Mouse (Mus musculus) layer of hippocampus, adult 8-10 months (tissue): Measurements from ENCODE around the gene Aldh3b2. TPM values are rescaled to one million over a fixed set of nuclear protein-coding genes. Genes with fewer than 3 reads are reported as not detected.

Source experiments
- DNase-seq, 2 experiments: peaks; one replicate each; pipeline ENCODE4 v3.0.0; 2022; ENCODE audit warnings: low spot score in 2 of 2
- total RNA-seq, 4 experiments: library from RNA; stranded (reverse); gene quantifications; 2 replicates each; pipeline ENCODE4 v1.2.4; 2022

Aldh3b2 gene
- total RNA-seq = 1 to 10 TPM in 2 of 4 experiments, under 1 TPM in 2; 0.47 to 1.3 (median 0.90) TPM

GRCm38 (mm10) chr19:3972229-3972628, at the start of gene Aldh3b2:
Gene Aldh3b2 (plus strand): TSS chr19:3972328.
- no peak for DNase-seq

- no peak for DNase-seq
Measured at GRCm38 (mm10) chr19:3922661-3923371, 49.3 kb upstream of the Aldh3b2 start.

GRCm38 (mm10) chr19:3923586-3923985, 48.5 kb upstream of the Aldh3b2 start:
- DNase-seq = no peak

DNA sequence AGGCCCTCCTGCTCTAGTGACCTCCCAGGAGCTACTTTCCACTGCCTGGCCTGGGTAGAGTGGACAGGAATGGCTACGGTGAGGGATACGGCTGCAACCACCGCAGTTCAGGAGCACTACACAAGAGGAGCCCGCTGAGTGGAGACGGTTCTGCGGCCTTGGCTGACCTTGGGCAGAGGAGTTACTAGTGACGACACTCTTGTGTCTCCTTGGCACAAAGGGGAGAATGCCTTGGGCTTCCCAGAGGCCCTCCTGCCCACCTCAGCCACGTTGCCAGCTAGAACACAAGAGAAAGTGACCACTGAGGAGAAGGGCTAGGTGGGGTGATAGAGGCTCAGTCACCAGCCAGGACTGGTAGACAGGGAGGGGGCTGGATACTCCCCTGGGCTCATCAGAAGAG, 47.9 kb upstream of the Aldh3b2 start:
- DNase-seq = no peak

GRCm38 (mm10) chr19:3924868-3925267, 47.3 kb upstream of the Aldh3b2 start:
- DNase-seq = no peak

DNA sequence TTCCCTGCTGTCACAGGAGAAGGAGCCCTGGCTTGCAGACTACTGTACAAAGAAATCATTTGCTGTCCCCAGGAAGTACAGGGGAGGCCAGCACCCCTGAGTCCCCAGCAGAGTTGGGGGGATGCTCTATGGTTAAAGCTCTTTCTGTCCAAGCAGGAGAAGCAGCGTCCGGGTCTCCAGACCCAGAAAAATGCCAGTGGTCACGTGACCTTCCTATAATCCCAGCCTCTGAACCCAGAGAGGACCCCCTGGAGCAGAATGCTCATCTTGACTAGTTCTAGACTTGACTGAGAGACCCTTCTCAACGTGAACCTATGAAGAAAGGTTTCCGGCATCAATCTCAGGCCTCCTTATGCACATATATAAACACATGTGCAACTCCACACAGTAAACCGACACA, 46.3 kb upstream of the Aldh3b2 start:
- DNase-seq = no peak

GRCm38 (mm10) chr19:3926279-3926678, 45.8 kb upstream of the Aldh3b2 start:
- no peak for DNase-seq

DNA sequence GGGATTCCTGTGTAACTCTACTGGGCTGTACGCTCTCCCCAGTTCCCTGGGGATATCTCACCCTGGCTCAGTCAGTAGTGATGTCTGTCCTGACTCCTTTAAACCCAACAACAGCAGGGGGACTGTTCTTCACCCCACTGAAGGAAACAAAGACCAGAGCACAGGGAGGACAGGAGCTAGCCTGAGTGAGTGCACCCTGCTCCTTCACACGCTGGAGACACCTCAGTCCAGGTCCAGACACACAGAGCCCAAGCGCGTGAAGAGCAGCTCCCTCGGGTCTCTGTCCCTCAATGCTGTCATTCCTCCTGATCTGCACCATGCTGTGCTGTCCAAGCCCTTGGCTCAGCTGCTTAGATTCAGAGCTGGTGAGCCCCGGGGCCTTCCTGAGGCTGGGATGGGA, 45.4 kb upstream of the Aldh3b2 start:
- DNase-seq = no peak

DNA sequence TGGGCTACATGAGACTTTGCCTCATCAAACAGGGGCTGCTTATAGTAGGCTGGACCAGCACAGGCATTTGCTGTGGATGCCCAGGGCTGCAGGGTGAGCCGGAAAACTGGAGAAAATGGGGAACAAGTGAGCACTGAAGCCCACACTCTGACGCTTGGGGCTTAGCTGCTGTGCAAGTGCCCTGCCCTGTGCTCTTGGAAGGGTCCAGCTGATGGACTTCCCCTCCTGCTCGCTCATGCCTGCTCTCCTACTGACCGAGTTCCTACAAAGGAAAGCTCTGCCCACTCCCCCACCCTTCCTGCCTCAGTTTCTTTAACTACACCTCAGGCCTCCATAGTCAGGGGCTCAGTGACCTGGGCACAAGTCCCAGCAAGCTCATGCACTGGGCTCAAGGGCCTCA, 44.1 kb upstream of the Aldh3b2 start:
- no peak for DNase-seq

DNA sequence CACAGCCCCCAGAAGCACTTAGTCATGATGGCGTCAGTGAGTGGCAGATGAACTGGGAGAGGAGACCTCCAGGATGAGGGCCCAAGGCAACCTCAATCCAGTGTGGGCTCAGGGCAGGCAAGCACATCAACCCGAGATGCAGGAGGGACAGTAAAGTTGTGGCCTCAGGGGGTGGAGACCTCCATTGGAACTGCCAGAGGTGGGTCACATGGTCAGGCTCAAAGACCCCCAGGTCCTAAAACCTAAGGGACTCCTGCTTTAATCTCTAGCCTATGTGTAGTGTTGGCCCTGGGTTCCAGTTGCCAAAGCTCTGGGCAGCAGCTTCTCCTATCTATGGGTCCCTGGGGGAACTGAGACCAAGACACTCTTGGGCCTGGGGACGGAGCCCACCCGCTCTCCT, 43.3 kb upstream of the Aldh3b2 start:
- DNase-seq = no peak

GRCm38 (mm10) chr19:3929211-3929941, 42.8 kb upstream of the Aldh3b2 start, which contains the start of gene Aldh3b1:
Gene Aldh3b1 (minus strand): TSS chr19:3929808.
- DNase-seq = peak in 1 of 2 experiments; percentile 72

DNA sequence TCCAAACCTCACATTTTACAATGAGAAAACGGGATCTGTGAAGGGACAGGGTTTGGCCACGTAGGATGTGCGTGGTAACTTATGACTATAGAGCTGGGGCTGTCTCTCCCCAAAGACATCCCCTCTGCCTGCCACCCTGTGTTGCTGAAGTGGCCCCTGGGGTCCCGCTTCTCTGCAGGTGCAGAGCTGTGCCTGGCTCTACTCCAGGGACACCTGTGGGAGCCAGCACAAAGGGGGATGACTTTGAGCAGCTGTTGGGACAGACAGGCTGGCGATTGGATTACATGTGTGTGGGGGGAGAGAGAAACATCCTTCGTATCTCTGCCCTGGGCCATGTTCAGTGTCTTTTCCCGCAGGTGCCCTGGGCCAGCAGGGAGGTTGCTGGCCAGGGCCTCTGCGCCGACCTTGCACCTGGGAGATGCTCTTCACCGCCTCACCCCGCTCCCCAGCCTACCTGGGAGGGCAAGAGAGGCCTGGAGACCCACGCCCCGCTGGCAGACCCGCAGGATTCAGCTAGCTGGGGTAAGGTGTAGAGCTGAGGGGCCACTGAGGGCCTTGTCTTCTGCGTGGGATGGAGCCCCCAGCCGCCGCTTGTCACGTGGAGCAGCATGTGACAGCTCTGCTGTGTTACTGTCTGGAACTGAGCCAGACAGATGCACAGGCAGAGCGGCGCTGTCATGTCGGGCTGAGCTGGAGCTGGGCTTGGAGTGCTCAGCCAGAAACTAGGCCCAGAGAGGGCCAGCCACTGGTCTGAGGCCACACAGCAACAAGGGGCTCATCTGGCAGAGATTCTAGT, 41.7 kb upstream of the Aldh3b2 start:
- no peak for DNase-seq

- no peak for DNase-seq
Measured at GRCm38 (mm10) chr19:3931716-3932115, 40.4 kb upstream of the Aldh3b2 start.

GRCm38 (mm10) chr19:3935032-3935895, 36.9 kb upstream of the Aldh3b2 start, which contains the start of gene Unc93b1:
Gene Unc93b1 (plus strand): TSS chr19:3935186.
- DNase-seq = no peak

GRCm38 (mm10) chr19:3935896-3936850, 36.0 kb upstream of the Aldh3b2 start:
- DNase-seq = no peak

DNA sequence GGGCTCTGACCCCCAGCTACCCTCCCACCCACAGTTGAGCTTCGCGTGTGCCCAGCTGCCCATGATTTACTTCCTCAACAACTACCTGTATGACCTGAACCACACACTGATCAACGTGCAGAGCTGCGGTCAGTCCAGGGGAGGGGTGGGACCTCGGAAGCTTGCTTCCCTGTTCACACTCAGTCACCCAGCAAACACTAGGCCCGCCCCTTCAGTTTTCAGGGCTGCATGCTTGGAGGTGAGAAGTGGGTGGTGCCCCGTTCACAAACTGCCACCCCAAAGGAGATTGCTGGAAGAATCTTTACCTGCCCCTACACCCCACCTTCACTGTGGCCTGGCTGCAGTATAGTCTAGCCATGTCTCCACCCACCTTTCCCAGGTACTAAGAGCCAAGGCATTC, 29.8 kb upstream of the Aldh3b2 start:
- no peak for DNase-seq

DNA sequence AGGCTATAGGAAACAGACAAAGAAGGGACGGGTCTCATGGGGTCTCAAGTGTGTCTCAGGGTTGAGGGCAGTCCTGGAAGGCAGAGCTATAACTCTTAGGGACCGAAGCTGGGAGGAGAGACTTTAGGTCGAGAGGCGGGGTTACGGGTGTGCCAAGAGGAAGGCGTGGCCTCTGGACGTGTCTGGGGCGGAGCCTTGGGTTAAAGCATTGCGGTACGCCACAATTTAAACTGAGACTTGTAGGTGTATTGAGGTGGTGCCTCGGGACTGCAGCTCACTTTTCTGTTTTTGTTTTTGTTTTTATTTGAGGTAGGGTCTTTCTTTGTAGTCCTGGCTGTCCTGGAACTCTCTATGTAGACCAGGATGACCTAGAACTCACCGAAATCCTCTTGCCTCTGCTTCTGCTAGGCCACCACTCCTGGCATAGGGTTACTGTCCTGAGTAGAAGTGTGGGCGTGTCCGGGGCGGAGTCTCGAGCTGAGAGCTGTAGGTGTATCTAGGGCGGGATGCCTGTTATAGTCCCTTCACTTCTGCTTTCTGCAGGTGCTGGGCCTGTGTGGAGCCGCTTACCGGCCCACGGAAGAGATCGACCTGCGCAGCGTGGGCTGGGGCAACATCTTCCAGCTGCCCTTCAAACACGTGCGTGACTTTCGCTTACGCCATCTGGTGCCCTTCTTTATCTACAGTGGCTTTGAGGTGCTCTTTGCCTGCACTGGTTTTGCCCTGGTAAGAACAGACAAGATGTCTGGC, 29.0 kb upstream of the Aldh3b2 start:
- no peak for DNase-seq

GRCm38 (mm10) chr19:3945872-3946564, 26.1 kb upstream of the Aldh3b2 start:
- no peak for DNase-seq
